Mouse (Mus musculus) common myeloid progenitor, adult 5-6 weeks (primary cell): Measurements from ENCODE around the gene Pafah1b3. TPM values are rescaled to one million over a fixed set of nuclear protein-coding genes. Genes with fewer than 3 reads are reported as not detected.

ENCODE experiments used
- ATAC-seq: replicated peaks from 2 replicates; pipeline ENCODE4 v1.8.0; 2016; ENCODE audit warnings: low read depth, mild to moderate bottlenecking, moderate TSS enrichment, inconsistent platforms; ENCODE audit not compliant: poor library complexity, severe bottlenecking
- total RNA-seq: library from RNA; stranded (forward); fragments of 200-1000, 187-1606 nt; gene quantifications from 2 replicates; pipeline ENCODE4 v1.2.3, GENCODE M21; 2017

The Pafah1b3 gene
- total RNA-seq, 1 experiment from 2014 or later = 21.4 TPM

GRCm38 (mm10) chr7:25305956-25306613, 8.3 kb upstream of the Pafah1b3 start, which contains the start of gene Tmem145:
Gene Tmem145 (plus strand): TSS chr7:25306106.
- ATAC-seq = peak; percentile 95

- no peak for ATAC-seq
These were observed 7.7 kb upstream of the Pafah1b3 start for GRCm38 (mm10) chr7:25305481-25305880.

- ATAC-seq = no peak
These were observed 5.9 kb upstream of the Pafah1b3 start for GRCm38 (mm10) chr7:25303685-25304006.

GRCm38 (mm10) chr7:25303003-25303684, 5.4 kb upstream of the Pafah1b3 start:
- ATAC-seq = no peak

GRCm38 (mm10) chr7:25301063-25301462, 3.3 kb upstream of the Pafah1b3 start, which contains the start of gene Prr19:
Gene Prr19 (plus strand): TSS chr7:25301411.
- no peak for ATAC-seq

- ATAC-seq = peak; percentile 40; the same call in 1 of the 2 replicates
These were observed 787 bp downstream of the Pafah1b3 start for GRCm38 (mm10) chr7:25296945-25297453.

GRCm38 (mm10) chr7:25294960-25295722, 2.6 kb downstream of the Pafah1b3 start:
- no peak for ATAC-seq

GRCm38 (mm10) chr7:25294495-25294894, 3.3 kb downstream of the Pafah1b3 start:
- no peak for ATAC-seq

- ATAC-seq = no peak
These were observed 4.5 kb downstream of the Pafah1b3 start for GRCm38 (mm10) chr7:25293191-25293739.

- no peak for ATAC-seq
These were observed 5.7 kb downstream of the Pafah1b3 start for GRCm38 (mm10) chr7:25292107-25292506.

GRCm38 (mm10) chr7:25290911-25291310, 6.9 kb downstream of the Pafah1b3 start:
- ATAC-seq = no peak

- ATAC-seq = no peak
These were observed 7.3 kb downstream of the Pafah1b3 start for GRCm38 (mm10) chr7:25290463-25290862.

- no peak for ATAC-seq
These were observed 7.9 kb downstream of the Pafah1b3 start for GRCm38 (mm10) chr7:25289925-25290324.

- no peak for ATAC-seq
These were observed 9.1 kb downstream of the Pafah1b3 start for GRCm38 (mm10) chr7:25288721-25289120.

- ATAC-seq = no peak
These were observed 9.8 kb downstream of the Pafah1b3 start for GRCm38 (mm10) chr7:25288011-25288410.

GRCm38 (mm10) chr7:25286989-25287388, 10.8 kb downstream of the Pafah1b3 start:
- ATAC-seq = no peak

- no peak for ATAC-seq
These were observed 12.1 kb downstream of the Pafah1b3 start for GRCm38 (mm10) chr7:25285511-25286238.

- ATAC-seq = no peak
These were observed 13.0 kb downstream of the Pafah1b3 start for GRCm38 (mm10) chr7:25284766-25285165.

GRCm38 (mm10) chr7:25284171-25284570, 13.6 kb downstream of the Pafah1b3 start:
- no peak for ATAC-seq

GRCm38 (mm10) chr7:25283637-25284036, 14.1 kb downstream of the Pafah1b3 start:
- peak; percentile 38 for ATAC-seq
